Mouse (Mus musculus) thymus, postnatal 36 days (tissue): Measurements from ENCODE around the gene Rbbp5.

Experiments used
- DNase-seq, 2 experiments: peaks; one replicate each; pipeline ENCODE4 v3.0.0; 2022; ENCODE audit warnings: mixed read lengths in 2 of 2

Rbbp5 gene

GRCm38 (mm10) chr1:132506058-132506457, 28.9 kb downstream of the Rbbp5 start, which contains the start of gene Tmem81:
TSS of gene Tmem81 (plus strand) at chr1:132506230.
- DNase-seq = no peak

GRCm38 (mm10) chr1:132506656-132507055, 29.5 kb downstream of the Rbbp5 start:
- DNase-seq = no peak

DNA sequence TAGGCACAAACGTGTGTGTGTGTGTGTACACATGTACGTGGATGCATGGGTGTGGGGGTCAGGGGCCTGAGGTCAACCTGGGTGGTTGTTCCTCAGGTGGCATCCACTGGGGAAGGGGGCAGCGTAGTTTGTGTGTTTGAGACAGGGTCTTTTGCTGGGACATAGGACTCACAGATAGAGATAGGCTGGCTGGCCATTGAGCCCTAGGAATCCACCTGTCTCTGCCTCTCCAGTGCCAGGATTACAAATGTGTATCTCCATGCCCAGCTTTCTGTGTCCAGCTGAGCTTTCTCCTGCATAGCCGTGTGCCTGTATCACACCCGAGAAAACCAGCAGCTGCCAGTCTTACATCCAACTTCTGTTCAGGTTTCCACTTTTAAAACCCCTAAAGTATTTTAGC, 32.6 kb downstream of the Rbbp5 start:
- no peak for DNase-seq

DNA sequence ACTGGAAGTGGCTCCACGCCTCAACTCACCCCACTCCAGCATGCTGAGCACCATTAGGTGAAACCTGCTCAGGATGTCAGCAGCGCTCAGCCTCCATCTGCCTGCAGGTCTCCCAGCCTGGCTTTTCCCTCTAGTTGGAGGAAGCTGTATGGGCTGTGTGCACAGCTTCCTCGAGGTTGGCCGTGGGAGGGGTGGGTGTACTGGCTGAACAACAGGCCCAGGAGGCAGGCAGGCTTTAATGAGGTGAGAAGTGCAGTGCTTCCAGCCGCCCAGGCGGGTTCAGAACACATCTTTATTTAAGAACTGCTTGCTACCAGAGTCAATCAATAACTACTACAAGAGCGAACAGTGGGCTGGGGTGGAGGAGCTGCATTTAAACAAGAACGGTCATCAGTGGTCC, 34.4 kb downstream of the Rbbp5 start:
- no peak for DNase-seq

DNA sequence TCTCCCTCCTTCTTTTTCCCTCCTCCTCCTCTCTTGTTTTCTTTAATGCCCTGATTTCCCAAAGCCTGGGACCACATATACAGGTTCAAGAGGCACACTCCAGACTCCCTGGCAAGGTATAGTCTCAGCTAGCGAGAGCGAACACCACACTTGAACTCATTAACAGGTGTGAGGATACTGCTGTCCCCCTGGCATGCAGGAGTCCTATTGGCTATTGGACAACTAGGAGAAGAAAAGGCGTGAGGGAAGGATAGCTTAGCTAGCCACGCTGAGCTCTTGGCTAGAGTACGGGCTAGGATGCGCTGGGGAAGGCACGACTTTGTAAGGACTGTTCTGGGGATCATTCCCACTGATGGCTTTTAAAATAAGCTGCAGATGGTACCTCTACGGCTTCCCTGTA, 34.9 kb downstream of the Rbbp5 start:
- no peak for DNase-seq

GRCm38 (mm10) chr1:132515339-132515738, 38.2 kb downstream of the Rbbp5 start:
- no peak for DNase-seq

- no peak for DNase-seq
These were observed 39.6 kb downstream of the Rbbp5 start for GRCm38 (mm10) chr1:132516776-132517175.

DNA sequence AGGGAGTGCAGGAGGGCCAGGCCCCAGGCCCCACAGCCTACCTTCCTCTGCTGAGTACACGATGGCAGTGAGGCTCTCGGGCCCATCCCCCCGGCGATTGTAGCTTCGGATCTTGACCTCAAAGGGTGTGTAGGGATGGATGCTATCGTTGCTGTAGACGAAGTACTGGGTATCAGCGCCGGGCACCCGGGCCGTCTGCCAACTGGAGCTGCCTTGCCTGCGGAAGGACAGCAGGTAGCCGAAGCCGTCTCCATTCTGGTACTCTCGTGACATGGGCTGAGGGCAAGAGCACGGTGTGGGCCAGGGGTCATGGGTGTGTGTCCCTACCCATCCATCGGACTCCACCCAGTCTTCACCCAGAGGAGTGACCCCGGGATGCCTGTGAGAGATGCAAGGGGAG, 41.5 kb downstream of the Rbbp5 start:
- DNase-seq = no peak

GRCm38 (mm10) chr1:132519734-132520133, 42.6 kb downstream of the Rbbp5 start:
- DNase-seq = no peak

DNA sequence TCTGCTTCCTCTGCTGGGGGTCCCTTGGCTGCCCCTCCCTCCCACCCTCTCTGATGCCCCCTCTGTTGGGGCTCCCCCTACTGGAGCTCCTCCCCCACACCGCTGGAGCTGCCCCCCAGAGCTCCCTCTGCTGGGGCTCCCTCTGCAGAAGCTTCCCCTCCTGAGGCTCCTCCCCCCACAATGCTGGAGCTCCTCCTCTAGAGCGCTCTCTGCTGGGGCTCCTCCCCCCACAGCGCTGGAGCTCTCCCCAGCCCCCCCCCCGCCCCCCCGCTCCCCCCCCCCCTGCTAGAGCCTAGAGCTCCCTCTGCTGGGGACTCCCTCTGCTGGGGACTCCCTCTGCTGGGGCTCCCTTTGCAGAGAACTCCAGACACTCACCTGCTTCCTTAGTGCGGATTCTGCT, 43.6 kb downstream of the Rbbp5 start:
- peak; percentile 57 to 72 for DNase-seq

DNA sequence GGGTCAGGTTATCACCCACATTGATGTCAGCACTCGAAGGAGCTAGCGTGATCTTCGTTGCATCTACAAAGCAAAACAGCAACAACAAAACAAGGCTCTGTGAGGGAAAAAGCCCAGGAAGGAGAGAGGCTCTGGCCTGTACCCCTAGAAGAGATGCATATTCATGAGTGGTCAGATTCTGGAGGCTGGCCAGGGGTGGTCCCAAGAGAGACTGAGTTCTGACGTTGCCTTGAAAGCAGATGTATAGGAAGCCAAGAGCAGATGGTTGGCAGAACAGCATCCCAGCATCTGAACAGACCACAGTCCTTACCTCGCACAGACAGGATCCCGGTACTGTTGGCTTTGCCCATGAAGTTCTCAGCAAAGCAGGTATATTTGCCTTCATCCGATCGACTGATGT, 45.9 kb downstream of the Rbbp5 start:
- no peak for DNase-seq

GRCm38 (mm10) chr1:132523920-132524319, 46.8 kb downstream of the Rbbp5 start:
- DNase-seq = peak; percentile 43 to 46

GRCm38 (mm10) chr1:132525832-132526231, 48.7 kb downstream of the Rbbp5 start:
- peak in 1 of 2 experiments; percentile 32 for DNase-seq

GRCm38 (mm10) chr1:132528071-132528470, 50.9 kb downstream of the Rbbp5 start:
- DNase-seq = no peak

- DNase-seq = no peak
These were observed 51.6 kb downstream of the Rbbp5 start for GRCm38 (mm10) chr1:132528647-132529334.

DNA sequence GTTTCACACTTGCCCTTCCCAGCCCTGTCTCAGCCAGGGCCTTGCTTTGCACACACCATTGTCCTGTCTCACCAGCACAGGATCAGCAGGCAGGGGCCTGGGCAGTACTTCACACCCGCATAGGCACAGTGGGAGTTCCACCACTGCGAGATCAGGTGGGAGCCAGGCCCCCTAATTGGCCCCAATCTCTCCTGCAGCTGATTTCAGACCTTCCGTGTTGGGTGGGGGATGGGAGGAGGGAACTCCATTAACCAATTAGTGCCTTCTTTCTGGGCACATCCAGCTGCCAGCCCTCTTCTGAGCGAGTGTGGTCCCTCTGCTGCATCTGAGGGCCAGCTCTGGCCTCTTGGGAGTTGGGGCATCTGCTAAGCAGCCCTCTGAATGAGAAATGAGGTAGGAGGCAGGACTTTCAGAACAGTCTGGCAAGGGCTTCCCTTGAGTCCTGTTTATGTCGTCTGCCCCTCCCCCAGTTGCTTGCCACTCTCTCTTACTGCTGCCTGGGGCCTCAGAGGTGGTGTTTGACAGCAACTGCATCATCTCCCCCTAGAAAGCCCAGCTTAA, 53.5 kb downstream of the Rbbp5 start:
- no peak for DNase-seq

DNA sequence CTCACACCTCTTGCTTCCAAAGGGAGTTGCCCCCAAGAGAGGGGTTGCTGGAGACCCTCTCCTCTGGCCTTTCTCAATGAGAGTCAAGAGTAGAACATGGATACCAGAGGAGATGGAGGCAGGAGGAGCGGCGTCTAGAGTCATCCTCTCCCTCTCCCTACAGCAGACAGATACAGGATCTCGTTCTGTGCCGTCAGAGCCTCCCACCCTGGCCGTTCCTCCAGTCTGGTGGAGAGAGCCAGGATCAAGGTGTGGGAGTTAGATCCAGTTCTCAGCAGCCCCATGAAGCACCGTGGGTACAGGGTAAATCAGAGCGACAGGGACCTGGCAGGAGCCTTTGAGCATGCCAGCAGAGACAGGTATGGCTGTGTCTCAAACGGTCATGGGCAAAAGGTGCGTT, 55.4 kb downstream of the Rbbp5 start:
- DNase-seq = no peak

DNA sequence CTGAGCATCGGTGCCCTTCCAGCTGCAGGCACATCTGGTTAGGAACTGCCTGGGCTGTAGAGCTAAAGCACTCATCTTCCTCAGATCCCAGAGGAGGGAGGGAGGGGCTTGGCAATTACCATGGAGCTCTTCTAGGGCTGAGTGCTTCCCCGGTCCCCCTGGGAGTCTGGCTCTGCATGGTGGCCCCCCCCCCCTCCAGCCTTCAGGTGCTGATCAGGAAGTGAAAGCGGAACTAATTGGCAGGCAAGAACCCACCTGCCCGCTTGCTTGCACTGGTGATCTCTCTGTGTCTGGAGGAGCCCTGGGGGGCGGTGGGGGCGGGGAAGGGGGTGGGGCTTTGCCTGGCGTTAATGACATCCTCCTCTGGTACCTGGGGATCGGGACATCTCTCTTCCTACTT, 56.7 kb downstream of the Rbbp5 start:
- DNase-seq = no peak

- no peak for DNase-seq
These were observed 58.4 kb downstream of the Rbbp5 start for GRCm38 (mm10) chr1:132535541-132535940.

DNA sequence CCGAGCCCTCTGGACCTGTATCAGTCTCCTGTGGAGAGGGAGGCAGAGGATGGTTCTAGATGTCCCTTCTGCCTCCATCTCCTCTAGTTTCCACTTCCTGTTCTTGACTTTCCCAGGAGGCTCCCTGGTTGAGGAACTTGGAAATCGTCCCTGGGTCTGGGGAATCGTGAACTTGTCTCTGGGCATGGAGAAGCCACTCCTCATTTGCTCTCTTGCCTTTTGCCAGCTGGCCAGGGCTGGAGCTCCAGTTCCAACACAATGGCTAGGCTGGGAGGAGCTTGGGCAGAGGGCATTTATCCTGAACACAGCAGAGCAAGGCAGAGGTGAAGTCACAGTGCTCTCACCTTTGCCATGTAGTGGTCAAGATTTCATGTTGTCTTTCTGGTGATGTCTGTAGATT, 59.3 kb downstream of the Rbbp5 start:
- no peak for DNase-seq

DNA sequence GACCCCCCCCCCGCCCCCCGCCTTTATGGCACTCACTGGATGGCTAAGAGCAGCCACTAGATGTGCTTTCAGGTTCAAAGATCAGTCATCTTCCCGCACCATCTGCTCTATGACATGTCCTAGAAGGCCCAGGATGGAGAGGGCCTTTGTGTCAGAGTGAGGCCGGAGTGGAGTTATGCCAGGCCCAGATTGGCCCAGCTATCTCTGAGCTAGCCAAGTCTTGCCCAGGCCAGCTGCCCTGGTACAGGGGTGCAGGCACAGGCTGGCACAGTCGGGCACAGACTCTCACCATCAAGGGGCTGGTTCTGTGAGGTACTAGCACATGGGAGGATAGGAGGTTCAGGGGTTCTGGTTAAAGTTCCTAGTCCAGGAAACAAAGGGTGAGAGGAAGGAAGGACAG, 60.6 kb downstream of the Rbbp5 start:
- no peak for DNase-seq

DNA sequence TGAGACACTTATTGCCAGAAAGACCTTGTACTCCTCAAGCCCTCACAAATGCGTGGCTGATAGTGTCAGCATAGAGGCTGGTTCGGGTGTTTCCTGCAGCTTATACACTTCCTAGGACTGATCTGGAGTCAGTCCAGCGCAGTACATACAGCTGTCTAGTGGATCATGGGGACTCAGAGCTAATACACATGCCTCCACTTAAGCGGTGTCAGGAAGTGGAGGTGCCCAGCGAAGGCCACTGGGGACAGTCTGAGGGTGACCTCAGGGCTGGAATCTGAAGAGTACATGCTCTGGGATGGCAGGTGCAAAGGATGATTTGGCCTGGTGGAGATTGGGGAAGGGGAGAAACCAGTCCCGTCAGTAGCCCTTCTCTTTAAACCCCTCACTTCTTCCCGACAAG, 63.5 kb downstream of the Rbbp5 start:
- DNase-seq = no peak

GRCm38 (mm10) chr1:132541171-132541823, 64.1 kb downstream of the Rbbp5 start:
- DNase-seq = no peak

- no peak for DNase-seq
These were observed 64.8 kb downstream of the Rbbp5 start for GRCm38 (mm10) chr1:132541824-132542599.
